Mouse (Mus musculus) testis, adult 2 months (tissue): ENCODE measurements at regions not wholly inside any gene's neighbourhood (a gene's known extent, or its start where the extent isn't known, plus 50 kb on each side); places are given as distances from the start of the nearest gene placed in this dataset.

ENCODE experiments used
- CTCF ChIP-seq: fragments of 200-500 bp; IDR thresholded peaks from 2 replicates; pipeline ENCODE4 v1.5.1; 2012; ENCODE audit warnings: low read depth, mild to moderate bottlenecking, inconsistent platforms, low read length, moderate library complexity; ENCODE audit not compliant: control insufficient read depth, insufficient read depth, insufficient replicate concordance
- POLR2A ChIP-seq: fragments of 200-500 bp; IDR thresholded peaks from 2 replicates; pipeline ENCODE4 v1.6.1; 2012; ENCODE audit warnings: low read depth, mild to moderate bottlenecking, inconsistent platforms, low read length, moderate library complexity; ENCODE audit not compliant: control insufficient read depth

GRCm38 (mm10) chr4:119029735-119030134, 68.4 kb downstream of the Lao1 start:
- TF ChIP-seq CTCF (no peak), POLR2A (no peak)
